Mouse (Mus musculus) heart, postnatal 0 days (tissue): Measurements from ENCODE around the gene Pcdh19.

Source experiments
- CTCF ChIP-seq: IDR thresholded peaks from 2 replicates; pipeline ENCODE4 v1.5.1; 2016; ENCODE audit warnings: antibody characterized with exemption, control low read depth, low read depth
- EP300 ChIP-seq: IDR thresholded peaks from 2 replicates; pipeline ENCODE4 v1.6.1; 2016; ENCODE audit warnings: antibody characterized with exemption, low read depth

DNA sequence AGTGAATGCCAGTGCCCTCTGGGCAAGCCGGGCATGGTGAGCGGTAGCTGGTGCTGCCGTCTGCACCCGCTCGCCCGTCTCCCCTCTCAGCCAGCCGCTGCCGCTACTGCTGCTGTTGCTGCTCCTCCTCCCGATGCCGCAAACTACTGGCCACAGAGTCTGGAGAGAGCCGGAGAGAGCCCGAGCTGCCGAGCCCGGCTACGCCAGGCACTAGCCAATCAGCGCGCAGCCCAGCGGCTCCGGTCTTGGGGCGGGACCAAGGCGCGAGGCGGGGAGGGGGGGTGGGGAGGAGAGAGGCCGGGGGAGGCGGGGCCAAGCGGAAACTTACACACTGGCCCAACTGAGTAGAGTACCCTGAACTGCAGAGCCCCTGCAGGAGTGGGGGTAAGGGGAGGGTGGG lies at the start of gene Pcdh19:
- TF ChIP-seq EP300 (no peak), CTCF (no peak)
